Mouse (Mus musculus): ENCODE measurements around the gene Ctxn1. TPM values are rescaled to one million over a fixed set of nuclear protein-coding genes. Genes with fewer than 3 reads are reported as not detected.
A peak's percentile ranks its signal among the peaks of the same experiment; 100 is the strongest.

Gene Ctxn1
- polyA plus RNA-seq, 1 experiment, result 0.32 TPM

DNA sequence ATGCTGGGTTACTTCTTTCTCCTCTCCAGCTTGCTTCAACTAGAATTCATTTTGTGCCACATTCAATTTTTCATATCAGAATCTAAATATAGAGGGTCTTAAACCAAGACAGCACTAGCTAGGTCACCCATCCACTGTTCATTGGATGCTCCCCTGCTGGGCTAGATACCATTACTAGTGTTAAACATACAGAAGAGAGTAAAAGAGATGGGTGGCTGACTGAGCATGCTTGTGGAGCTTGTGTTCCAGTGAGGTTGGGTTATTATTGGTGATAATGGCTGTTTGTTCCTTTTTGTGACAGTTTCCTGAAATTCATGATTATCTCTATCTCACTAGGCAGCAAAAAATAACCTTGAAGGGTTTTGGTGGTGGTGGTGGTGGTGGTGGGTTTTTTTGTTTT, 37.0 kb downstream of the Ctxn1 start:
- Histone ChIP-seq H3K27me3 (ENCODE audit: control insufficient read depth) (peaks cover 70% of the 10 kb centered on the region), H3K9me3 (ENCODE audit: control insufficient read depth, low read length) (0 out of 2 replicates have a peak, but pooled peaks cover under 1% of the 10 kb centered on the region), H3K36me3 (ENCODE audit: control insufficient read depth) (no peaks in the 10 kb centered on the region), H3K4me1 (ENCODE audit: control insufficient read depth) (peaks cover 9% of the 10 kb centered on the region), H3K4me3 (replicated peaks) (no peak overlapping the region)
- TF ChIP-seq TAL1 (IDR thresholded peaks at IDR 0.05; ENCODE audit: low read length) (no peak), GATA1 (IDR thresholded peaks at IDR 0.05; ENCODE audit: low read length) (no peak)

DNA sequence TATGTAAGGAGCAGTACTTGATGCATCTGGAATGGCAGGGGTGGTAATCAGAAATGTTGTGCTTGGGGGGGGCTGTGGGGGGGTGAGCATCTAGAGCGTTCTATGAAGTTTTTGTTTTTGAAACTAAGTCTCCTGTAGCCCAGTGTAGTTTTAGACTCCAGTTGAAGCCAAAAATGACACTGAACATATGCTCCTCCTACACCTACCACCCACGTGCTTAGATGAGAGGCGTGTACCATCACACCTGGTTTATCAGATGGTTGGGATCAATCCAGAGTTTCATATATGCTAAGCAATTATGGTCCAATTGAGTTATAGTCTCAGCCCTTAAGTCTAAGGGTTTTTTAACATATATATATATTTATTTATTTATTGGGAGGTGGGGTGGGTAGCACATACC, 39.5 kb downstream of the Ctxn1 start:
- H3K9me3 ChIP-seq (ENCODE audit: control insufficient read depth, low read length), result peaks cover 4% of the 10 kb centered on the region; the same call in 1 of the 2 replicates
- no peaks in the 10 kb centered on the region for H3K36me3 ChIP-seq (ENCODE audit: control insufficient read depth)
- peaks cover 3% of the 10 kb centered on the region for H3K4me1 ChIP-seq (ENCODE audit: control insufficient read depth)
- no peak for TF ChIP-seq GATA1 (IDR thresholded peaks at IDR 0.05; ENCODE audit: low read length)
- TF ChIP-seq TAL1 (IDR thresholded peaks at IDR 0.05; ENCODE audit: low read length), result no peak
- peaks cover 70% of the 10 kb centered on the region for H3K27me3 ChIP-seq (ENCODE audit: control insufficient read depth)
- H3K4me3 ChIP-seq (replicated peaks), result no peak overlapping the region

DNA sequence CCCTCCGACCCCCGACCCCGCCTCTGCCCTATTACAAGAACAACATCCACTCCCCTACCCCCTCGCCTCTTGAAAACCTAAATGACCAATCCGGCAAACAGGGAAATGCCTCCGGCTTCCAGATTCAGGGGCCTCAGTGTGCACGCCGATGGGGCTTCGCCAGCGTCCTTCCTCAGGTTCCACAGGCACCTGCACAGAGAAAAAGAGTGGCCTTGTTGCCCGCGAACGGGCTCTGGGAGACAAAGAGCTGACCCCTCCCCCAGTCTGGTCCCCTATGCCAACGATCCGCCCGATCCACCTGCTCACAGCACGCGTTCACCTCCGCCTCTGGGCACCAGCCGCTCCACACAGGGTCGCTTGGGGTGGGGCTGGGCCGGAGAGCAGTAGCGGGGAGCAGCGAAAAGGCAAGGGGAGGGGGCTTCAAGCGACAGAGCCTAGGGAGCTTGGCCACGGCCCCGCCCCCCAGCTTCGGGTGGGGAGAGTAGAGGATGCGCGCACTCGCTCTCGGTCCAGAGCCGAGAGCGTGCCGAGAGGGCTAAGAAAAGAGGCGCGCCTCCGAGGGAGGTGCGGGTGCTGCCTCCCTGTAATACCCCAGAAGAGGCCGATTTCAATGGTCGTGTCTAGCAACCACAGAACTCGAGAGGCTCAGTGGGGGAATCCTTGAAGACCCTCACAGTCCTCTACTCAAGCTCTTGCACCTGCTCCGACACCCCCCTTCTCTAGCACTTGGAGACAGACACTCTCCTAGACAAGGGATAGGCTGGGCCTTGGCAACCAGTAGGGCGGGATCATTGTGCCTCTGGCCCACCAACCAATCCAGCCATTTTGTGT, 42.1 kb downstream of the Ctxn1 start, which contains the start of gene Prr36:
Gene Prr36, minus strand, starts transcription at position 669 of the 831 bp plus-strand sequence.
- Histone ChIP-seq H3K27me3 (ENCODE audit: control insufficient read depth) (peaks cover 78% of the 10 kb centered on the region), H3K4me3 (replicated peaks) (no peak within 1 kb of the TSS), H3K9me3 (ENCODE audit: control insufficient read depth, low read length) (peaks cover 6% of the 10 kb centered on the region; the same call in 1 of the 2 replicates), H3K36me3 (ENCODE audit: control insufficient read depth) (no peaks in the 10 kb centered on the region), H3K4me1 (ENCODE audit: control insufficient read depth) (peaks cover 22% of the 10 kb centered on the region)
- TF ChIP-seq TAL1 (IDR thresholded peaks at IDR 0.05; ENCODE audit: low read length) (no peak), GATA1 (IDR thresholded peaks at IDR 0.05; ENCODE audit: low read length) (no peak)

DNA sequence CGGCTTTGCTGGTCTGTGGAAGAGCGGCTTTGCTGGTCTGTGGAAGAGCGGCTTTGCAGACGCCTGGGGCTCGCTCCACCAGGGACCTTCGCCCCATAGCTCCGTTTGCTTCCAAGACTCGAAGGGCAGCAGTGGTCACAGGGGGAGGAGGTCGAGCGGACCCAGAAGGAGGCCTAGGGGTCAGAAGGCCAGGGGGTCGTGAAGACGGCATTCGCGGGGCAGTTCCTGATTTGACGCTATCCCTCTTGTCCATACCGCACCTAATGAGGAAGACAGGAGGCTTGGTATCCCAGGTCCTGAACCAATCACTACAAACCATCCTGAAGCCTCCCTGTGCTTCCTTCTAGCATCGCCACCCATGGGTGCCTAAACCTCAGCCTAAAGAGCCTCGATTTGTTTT, 42.8 kb downstream of the Ctxn1 start:
- Histone ChIP-seq H3K4me3 (replicated peaks) (no peak overlapping the region), H3K36me3 (ENCODE audit: control insufficient read depth) (no peaks in the 10 kb centered on the region), H3K27me3 (ENCODE audit: control insufficient read depth) (peaks cover 81% of the 10 kb centered on the region), H3K9me3 (ENCODE audit: control insufficient read depth, low read length) (peaks cover 6% of the 10 kb centered on the region; the same call in 1 of the 2 replicates), H3K4me1 (ENCODE audit: control insufficient read depth) (peaks cover 22% of the 10 kb centered on the region)
- TF ChIP-seq TAL1 (IDR thresholded peaks at IDR 0.05; ENCODE audit: low read length) (no peak), GATA1 (IDR thresholded peaks at IDR 0.05; ENCODE audit: low read length) (no peak)

DNA sequence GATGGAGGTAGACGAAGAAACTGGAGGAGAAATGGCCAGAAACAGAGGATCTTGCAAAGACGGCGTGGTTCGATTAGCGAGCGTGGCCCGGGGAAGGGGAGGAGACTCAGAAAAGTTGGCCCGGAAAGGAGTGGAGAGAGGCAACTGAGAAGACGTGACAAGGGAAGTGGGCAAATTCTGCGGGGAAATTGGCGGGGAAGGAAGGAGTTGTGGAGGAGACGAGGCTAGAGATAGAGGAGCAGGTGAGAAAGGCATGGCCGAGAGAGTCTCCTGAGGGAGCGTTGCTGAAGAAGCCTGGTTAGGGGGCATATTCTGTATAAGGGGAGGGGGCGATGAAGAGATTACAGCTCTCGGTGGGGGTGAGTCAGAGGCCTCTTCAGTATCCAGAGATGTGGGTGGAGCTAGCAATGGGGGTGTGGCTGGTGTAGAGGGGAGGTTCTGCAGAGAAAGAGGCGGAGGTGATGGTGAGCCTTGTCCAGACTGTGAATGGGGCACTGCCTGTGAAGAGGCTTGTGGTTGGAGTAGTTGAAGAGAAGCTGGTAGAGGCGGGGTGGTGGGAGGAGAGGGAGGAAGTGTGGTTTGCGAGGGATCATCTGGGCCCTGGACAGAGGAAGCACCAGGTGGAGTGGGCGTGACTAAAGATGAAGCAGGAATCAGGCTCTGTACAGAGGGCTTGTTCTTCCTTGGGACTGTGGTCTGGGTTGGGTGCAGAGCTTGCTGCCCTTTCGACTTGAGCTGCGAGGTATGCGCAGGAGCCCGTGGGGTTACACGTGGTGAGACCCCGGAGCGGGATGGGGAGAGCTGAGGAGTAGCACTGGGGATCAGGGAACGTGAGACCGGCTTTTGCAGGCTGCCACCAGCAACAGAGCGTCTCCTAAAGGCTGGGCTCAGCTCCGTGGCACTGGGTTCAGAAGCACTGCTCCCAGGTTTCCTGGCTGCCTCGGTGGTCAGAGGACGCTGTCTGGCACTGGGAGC, 44.8 kb downstream of the Ctxn1 start:
- Histone ChIP-seq H3K9me3 (ENCODE audit: control insufficient read depth, low read length) (peaks cover 6% of the 10 kb centered on the region; the same call in 1 of the 2 replicates), H3K36me3 (ENCODE audit: control insufficient read depth) (no peaks in the 10 kb centered on the region), H3K4me3 (replicated peaks) (peak overlapping the region; percentile 44), H3K4me1 (ENCODE audit: control insufficient read depth) (peaks cover 22% of the 10 kb centered on the region), H3K27me3 (ENCODE audit: control insufficient read depth) (peaks cover 88% of the 10 kb centered on the region)
- TF ChIP-seq TAL1 (IDR thresholded peaks at IDR 0.05; ENCODE audit: low read length) (no peak), GATA1 (IDR thresholded peaks at IDR 0.05; ENCODE audit: low read length) (no peak)

DNA sequence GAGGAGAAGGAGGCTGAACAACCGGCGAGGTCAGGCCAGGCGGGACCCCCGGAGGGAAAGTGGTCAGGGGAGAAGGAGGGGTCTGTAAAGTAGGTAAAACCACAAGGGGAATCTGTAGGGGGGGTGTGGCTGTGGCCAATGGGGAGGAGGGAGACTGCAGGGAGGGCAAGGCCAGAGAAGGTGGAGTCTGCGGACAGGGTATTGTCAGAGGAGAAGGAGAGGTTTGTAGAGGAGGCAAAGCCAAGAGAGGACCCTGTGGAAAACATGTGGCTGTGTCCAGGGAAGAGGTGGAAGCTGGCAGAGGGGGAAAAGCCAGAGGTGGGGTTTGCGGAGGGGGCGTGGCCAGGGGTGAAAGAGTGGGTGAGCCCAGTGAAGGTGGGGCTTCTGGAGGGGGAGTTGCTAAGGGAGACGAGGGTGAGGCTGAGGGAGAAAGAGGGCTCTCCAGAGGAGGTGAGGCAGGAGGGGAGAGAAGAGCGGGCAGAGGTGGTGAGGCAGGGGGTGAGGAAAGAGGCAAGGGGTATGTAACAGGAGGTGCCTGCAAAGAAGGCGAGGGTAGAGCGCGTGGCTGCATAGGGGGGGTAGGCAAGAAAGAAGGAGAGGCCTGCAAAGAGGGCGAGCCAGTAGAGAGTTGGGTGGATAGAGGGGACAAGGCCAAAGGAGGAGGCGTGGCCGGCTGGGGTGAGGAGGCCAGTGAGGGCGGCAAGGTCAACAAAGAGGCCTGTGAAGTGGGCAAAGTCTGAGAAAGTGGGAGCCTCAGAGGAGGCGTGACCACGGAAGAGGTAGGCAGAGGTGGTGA, 45.7 kb downstream of the Ctxn1 start:
- H3K27me3 ChIP-seq (ENCODE audit: control insufficient read depth), result peaks cover 84% of the 10 kb centered on the region
- H3K4me1 ChIP-seq (ENCODE audit: control insufficient read depth), result peaks cover 22% of the 10 kb centered on the region

DNA sequence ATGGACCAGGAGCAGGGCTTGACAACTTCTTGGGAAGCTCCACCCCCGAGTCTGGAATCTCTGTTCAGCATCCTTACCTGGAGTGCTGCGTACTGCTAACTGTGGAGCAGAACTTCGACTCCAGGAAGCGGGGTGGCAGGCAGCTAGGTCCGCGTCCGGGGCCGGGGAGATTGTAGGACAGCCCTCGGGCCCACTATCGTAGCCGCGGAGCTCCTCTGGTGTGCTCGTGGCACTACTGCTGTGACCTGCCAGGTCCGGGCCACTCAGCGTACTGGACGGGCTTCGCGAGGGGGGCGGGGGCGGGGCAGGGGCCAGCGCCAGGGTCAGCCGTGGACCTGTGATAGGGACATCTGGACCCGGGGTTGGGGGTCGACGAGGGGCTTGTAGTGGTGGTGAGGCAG, 46.3 kb downstream of the Ctxn1 start:
- peaks cover 8% of the 10 kb centered on the region; the same call in 1 of the 2 replicates for H3K9me3 ChIP-seq (ENCODE audit: control insufficient read depth, low read length)
- H3K27me3 ChIP-seq (ENCODE audit: control insufficient read depth), result peaks cover 79% of the 10 kb centered on the region
- H3K36me3 ChIP-seq (ENCODE audit: control insufficient read depth), result no peaks in the 10 kb centered on the region; the same call in 1 of the 2 replicates
- H3K4me3 ChIP-seq (replicated peaks), result peak overlapping the region; percentile 44
- TF ChIP-seq GATA1 (IDR thresholded peaks at IDR 0.05; ENCODE audit: low read length) (no peak), TAL1 (IDR thresholded peaks at IDR 0.05; ENCODE audit: low read length) (no peak)
- peaks cover 22% of the 10 kb centered on the region for H3K4me1 ChIP-seq (ENCODE audit: control insufficient read depth)

More for the DNA sequence above, 45.7 kb downstream of the Ctxn1 start:
- H3K9me3 ChIP-seq (ENCODE audit: control insufficient read depth, low read length), result peaks cover 8% of the 10 kb centered on the region; the same call in 1 of the 2 replicates
- TF ChIP-seq GATA1 (IDR thresholded peaks at IDR 0.05; ENCODE audit: low read length) (no peak), TAL1 (IDR thresholded peaks at IDR 0.05; ENCODE audit: low read length) (no peak)
- peak overlapping the region; percentile 44 for H3K4me3 ChIP-seq (replicated peaks)
- no peaks in the 10 kb centered on the region; the same call in 1 of the 2 replicates for H3K36me3 ChIP-seq (ENCODE audit: control insufficient read depth)

DNA sequence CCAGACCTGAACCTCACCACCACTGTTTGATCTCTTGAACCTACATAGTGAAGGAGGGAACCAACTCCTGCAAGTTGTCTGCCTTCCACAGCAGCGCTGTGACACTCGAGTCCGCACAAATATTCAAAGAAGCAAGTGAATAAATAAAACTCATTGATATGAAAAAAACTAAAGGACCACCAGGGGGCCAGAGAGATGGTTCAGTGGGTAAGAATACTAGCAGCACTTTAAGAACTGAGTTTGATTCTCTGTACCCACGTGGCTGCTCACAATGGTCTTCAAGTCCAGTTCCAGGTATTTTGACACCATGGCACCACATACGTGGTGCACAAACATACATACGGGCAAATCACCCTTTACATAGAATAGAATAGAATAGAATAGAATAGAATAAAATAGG, 48.0 kb downstream of the Ctxn1 start:
- Histone ChIP-seq H3K27me3 (ENCODE audit: control insufficient read depth) (peaks cover 78% of the 10 kb centered on the region), H3K9me3 (ENCODE audit: control insufficient read depth, low read length) (peaks cover 4% of the 10 kb centered on the region; the same call in 1 of the 2 replicates), H3K4me3 (replicated peaks) (no peak overlapping the region), H3K4me1 (ENCODE audit: control insufficient read depth) (peaks cover 33% of the 10 kb centered on the region), H3K36me3 (ENCODE audit: control insufficient read depth) (no peaks in the 10 kb centered on the region; the same call in 1 of the 2 replicates)
- TF ChIP-seq TAL1 (IDR thresholded peaks at IDR 0.05; ENCODE audit: low read length) (no peak), GATA1 (IDR thresholded peaks at IDR 0.05; ENCODE audit: low read length) (no peak)

Other genes with a start within 250 kb of the Ctxn1 start
- gene Cd209f, start 153.4 kb downstream of the Ctxn1 start, polyA plus RNA-seq (2012), result not detected in 2 replicates
- 0.04 TPM in 1 of 2 replicates, not detected in the other for gene Cd209g, start 125.2 kb downstream of the Ctxn1 start, polyA plus RNA-seq (2012)
- 1.3 and 1.5 TPM in 2 replicates for gene Evi5l, start 92.7 kb downstream of the Ctxn1 start, polyA plus RNA-seq (2012)
- gene Prr36, start 41.8 kb downstream of the Ctxn1 start, polyA plus RNA-seq (2012), result not detected in 2 replicates
- 0.02 TPM in 1 of 2 replicates, not detected in the other for gene Lrrc8e, start 32.4 kb downstream of the Ctxn1 start, polyA plus RNA-seq (2012)
- gene Map2k7, start 20.5 kb downstream of the Ctxn1 start, polyA plus RNA-seq (2012), result 9.1 and 9.9 TPM in 2 replicates
- 0.25 and 0.38 TPM in 2 replicates for gene Gm49320, start 20.4 kb downstream of the Ctxn1 start, polyA plus RNA-seq (2012)
- 1.1 and 1.3 TPM in 2 replicates for gene Tgfbr3l, start 11.1 kb downstream of the Ctxn1 start, polyA plus RNA-seq (2012)
- 5.1 and 6.0 TPM in 2 replicates for gene Snapc2, start 6.2 kb downstream of the Ctxn1 start, polyA plus RNA-seq (2012)
- 4.0 and 5.5 TPM in 2 replicates for gene Timm44, start 16.6 kb upstream of the Ctxn1 start, polyA plus RNA-seq (2012)
- 0.06 and 0.15 TPM in 2 replicates for gene Ccl25, start 65.9 kb upstream of the Ctxn1 start, polyA plus RNA-seq (2012)
- gene Elavl1, start 66.1 kb upstream of the Ctxn1 start, polyA plus RNA-seq (2012), result 1.1 and 1.2 TPM in 2 replicates
- 0.01 TPM in 1 of 2 replicates, not detected in the other for gene Cers4, start 233.8 kb upstream of the Ctxn1 start, polyA plus RNA-seq (2012)

Measured in erythroblast, embryonic 14.5 days (primary cell).